Mouse (Mus musculus): ENCODE measurements at regions not wholly inside any gene's neighbourhood (a gene's known extent, or its start where the extent isn't known, plus 50 kb on each side); places are given as distances from the start of the nearest gene placed in this dataset.

DNA sequence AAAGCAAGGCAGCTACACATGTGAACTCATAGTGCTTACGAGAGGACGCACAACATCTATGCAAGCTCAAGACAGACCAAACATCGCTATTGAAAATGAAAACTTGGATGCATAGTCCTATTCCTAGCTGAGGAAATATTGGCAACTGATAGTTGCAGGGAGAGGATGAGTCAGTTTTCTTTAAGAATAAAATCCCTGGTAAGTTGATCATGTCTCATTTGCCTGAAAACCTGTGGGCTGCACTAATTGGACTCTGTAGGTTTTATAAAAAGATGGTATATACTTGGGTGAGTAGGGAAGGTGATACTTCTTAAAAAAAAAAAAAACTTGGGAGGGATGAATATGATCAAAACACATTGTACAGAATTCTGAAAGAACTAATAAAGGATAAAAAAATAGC is 381.2 kb downstream of the Gria2 start:
- WGBS: 85% methylated on average over 3 of the region's 3 CpGs
- no peak for ATAC-seq (ENCODE audit: insufficient read depth, low read depth)

DNA sequence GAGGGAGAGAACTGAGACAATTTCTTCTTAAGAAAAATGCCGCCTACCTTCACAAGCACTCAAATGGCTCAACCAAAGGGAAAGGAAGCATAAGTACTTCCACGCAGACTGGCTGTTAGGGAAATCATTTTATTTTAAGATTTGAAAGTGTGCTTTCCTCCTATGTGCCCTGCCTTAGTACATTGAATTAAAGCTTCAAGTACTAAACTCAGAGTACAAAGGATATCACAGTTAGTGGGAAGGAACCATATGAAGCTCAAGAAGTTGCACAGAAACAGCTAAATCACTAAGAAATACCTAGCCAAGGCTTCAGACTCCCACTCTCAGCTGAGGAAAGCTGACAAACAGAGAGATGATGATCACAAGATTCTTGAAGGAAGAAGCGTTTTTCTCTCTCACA is 380.5 kb downstream of the Gria2 start:
- H3K9me3 ChIP-seq (replicated peaks; ENCODE audit: control insufficient read depth, low read length): no peaks in the 10 kb centered on the region
- DNase-seq (ENCODE audit: low spot score) (no peak), ATAC-seq (ENCODE audit: insufficient read depth, low read depth) (no peak)
- no peaks in the 10 kb centered on the region for H3K27me3 ChIP-seq (ENCODE audit: control insufficient read depth, insufficient read depth, low read length)
- H3K9ac ChIP-seq (replicated peaks; ENCODE audit: low read depth, low read length): no peak overlapping the region
- no peak overlapping the region for H3K27ac ChIP-seq (ENCODE audit: low read depth)
- H3K4me2 ChIP-seq (ENCODE audit: low read depth, low read length): no peak overlapping the region
- no peak overlapping the region for H3K4me3 ChIP-seq (ENCODE audit: low read depth, low read length)
- no peaks in the 10 kb centered on the region for H3K36me3 ChIP-seq (replicated peaks; ENCODE audit: control insufficient read depth, insufficient read depth, low read length)
- 66% methylated on average over 3 of the region's 3 CpGs for WGBS
- H3K4me1 ChIP-seq (ENCODE audit: control insufficient read depth, insufficient read depth): no peaks in the 10 kb centered on the region
- TF ChIP-seq EP300 (IDR thresholded peaks at IDR 0.05; ENCODE audit: low read depth) (no peak), CTCF (IDR thresholded peaks at IDR 0.05; ENCODE audit: low read depth) (no peak)

More for the DNA sequence above, 381.2 kb downstream of the Gria2 start:
- DNase-seq (ENCODE audit: low spot score): no peak
- Histone ChIP-seq H3K4me1 (ENCODE audit: control insufficient read depth, insufficient read depth) (no peaks in the 10 kb centered on the region), H3K27ac (ENCODE audit: low read depth) (no peak overlapping the region), H3K9me3 (replicated peaks; ENCODE audit: control insufficient read depth, low read length) (no peaks in the 10 kb centered on the region), H3K36me3 (replicated peaks; ENCODE audit: control insufficient read depth, insufficient read depth, low read length) (no peaks in the 10 kb centered on the region), H3K9ac (replicated peaks; ENCODE audit: low read depth, low read length) (no peak overlapping the region), H3K4me2 (ENCODE audit: low read depth, low read length) (no peak overlapping the region), H3K27me3 (ENCODE audit: control insufficient read depth, insufficient read depth, low read length) (no peaks in the 10 kb centered on the region), H3K4me3 (ENCODE audit: low read depth, low read length) (no peak overlapping the region)
- TF ChIP-seq EP300 (IDR thresholded peaks at IDR 0.05; ENCODE audit: low read depth) (no peak), CTCF (IDR thresholded peaks at IDR 0.05; ENCODE audit: low read depth) (no peak)

DNA sequence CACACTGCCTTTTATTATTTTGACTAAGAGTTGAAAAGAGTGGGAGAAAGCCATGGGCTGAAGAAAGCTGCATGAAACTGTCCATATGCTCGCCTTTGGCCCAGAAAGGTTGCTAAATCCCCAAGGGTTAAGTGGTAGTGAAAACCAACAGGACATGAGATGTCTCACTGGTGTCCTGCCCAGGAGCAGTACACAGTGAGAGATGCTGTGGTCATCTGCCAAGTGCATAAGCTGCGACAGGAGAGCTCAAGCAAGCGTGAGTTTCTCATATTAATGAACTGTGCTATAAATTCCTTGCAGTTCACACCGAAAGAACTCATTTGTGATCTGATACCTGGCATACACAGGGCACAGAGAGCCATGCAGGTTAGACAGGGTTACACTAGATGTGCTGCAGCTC is 380.0 kb downstream of the Gria2 start:
- Histone ChIP-seq H3K27ac (ENCODE audit: low read depth) (no peak overlapping the region), H3K4me3 (ENCODE audit: low read depth, low read length) (no peak overlapping the region), H3K4me2 (ENCODE audit: low read depth, low read length) (no peak overlapping the region), H3K4me1 (ENCODE audit: control insufficient read depth, insufficient read depth) (no peaks in the 10 kb centered on the region), H3K9me3 (replicated peaks; ENCODE audit: control insufficient read depth, low read length) (no peaks in the 10 kb centered on the region), H3K9ac (replicated peaks; ENCODE audit: low read depth, low read length) (no peak overlapping the region), H3K27me3 (ENCODE audit: control insufficient read depth, insufficient read depth, low read length) (no peaks in the 10 kb centered on the region), H3K36me3 (replicated peaks; ENCODE audit: control insufficient read depth, insufficient read depth, low read length) (no peaks in the 10 kb centered on the region)
- no peak for ATAC-seq (ENCODE audit: insufficient read depth, low read depth)
- DNase-seq (ENCODE audit: low spot score): no peak
- 64% methylated on average over 4 of the region's 4 CpGs for WGBS
- TF ChIP-seq CTCF (IDR thresholded peaks at IDR 0.05; ENCODE audit: low read depth) (no peak), EP300 (IDR thresholded peaks at IDR 0.05; ENCODE audit: low read depth) (no peak)

Measured in heart, postnatal 0 days (tissue).